Mouse (Mus musculus) lung, adult 2 months (tissue): ENCODE data around the gene Apln. TPM values are rescaled to one million over a fixed set of nuclear protein-coding genes. Genes with fewer than 3 reads are reported as not detected.

ENCODE experiments used
- DNase-seq: peaks from one replicate; pipeline ENCODE4 v3.0.0; 2022
- H3K4me1 ChIP-seq: fragments of 200-500 bp; 2 replicates; pipeline ENCODE4 v1.6.1; 2011; ENCODE audit warnings: low read length; ENCODE audit not compliant: control insufficient read depth, insufficient read depth
- H3K4me3 ChIP-seq: fragments of 200-500 bp; replicated peaks from 2 replicates; pipeline ENCODE3; 2011; ENCODE audit warnings: low read depth, mild to moderate bottlenecking, control low read depth, low read length; ENCODE audit errors: extremely low read depth
- CTCF ChIP-seq: fragments of 200-500 bp; IDR thresholded peaks from 2 replicates; pipeline ENCODE4 v1.5.1; 2011; ENCODE audit warnings: mild to moderate bottlenecking, low read length, control low read depth; ENCODE audit not compliant: insufficient read depth
- POLR2A ChIP-seq: fragments of 200-500 bp; IDR thresholded peaks from 2 replicates; pipeline ENCODE4 v1.6.1; 2011; ENCODE audit warnings: low read depth, mild to moderate bottlenecking, control low read depth, low read length, borderline replicate concordance; ENCODE audit errors: extremely low read depth
- WGBS: fragments of 180-500 bp; shearing (Covaris S2); methylation state at CpG from one replicate; pipeline ENCODE4 v1.1.7; 2018; 5-methylcytosine and 5-hydroxymethylcytosine counted together
- polyA plus RNA-seq: library from polyadenylated mRNA; depleted of rRNA; stranded (reverse); fragments of >200 nt; gene quantifications from 2 replicates; pipeline ENCODE4 v1.2.3, GENCODE M21; 2012

The Apln gene
- polyA plus RNA-seq, 1 experiment = 27.5 TPM

DNA sequence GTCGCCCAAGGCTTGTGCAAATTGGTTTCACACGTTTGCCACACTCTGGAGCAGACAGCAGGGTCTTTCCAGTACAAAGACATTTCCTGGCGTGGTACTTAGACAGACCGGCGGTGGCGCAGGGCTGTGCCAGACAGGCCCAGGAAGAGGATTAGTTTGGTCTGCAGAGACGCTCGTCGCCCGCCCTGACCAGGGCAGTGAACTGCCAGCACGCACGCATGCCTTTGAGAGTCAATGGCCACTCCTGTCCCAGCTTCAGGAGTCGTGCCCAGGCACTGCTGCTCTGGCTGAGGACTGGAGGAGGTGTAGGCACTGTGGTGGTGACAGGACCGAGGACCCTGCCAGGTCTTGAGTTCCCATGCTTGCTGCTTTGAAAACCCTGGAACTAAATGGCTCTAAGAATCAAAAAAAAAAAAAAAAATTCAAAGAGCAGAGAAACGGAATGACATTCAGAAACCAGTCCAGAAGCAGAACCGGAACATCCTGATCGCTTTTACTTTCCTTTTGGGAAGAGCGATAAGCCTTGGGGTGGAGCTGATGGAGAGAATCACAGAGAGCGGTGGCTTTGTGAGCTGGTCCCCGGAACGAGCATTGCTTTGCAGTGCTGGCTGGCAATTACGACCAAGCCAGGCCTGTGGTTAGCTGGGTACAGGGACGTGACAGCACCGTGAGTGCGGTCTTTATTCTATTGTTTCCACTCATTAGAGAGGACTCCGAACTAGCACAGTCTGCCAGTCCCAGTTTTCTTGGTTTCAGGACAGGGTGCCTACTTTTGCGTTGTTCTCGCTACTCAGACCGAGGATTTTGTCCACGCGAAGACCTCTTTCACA, 19.7 kb upstream of the Apln start:
- Histone ChIP-seq H3K4me3 (peak overlapping the region; percentile 69), H3K4me1 (peaks cover 4% of the 10 kb centered on the region)
- DNase-seq = peak; percentile 33
- TF ChIP-seq POLR2A (peak; percentile 22; the same call in 1 of the 2 replicates), CTCF (no peak)
- WGBS = 35% methylated on average over 31 of the region's 31 CpGs

GRCm38 (mm10) chrX:48053743-48054142, 19.1 kb upstream of the Apln start:
- no peak for TF ChIP-seq POLR2A
- TF ChIP-seq CTCF = no peak
- Histone ChIP-seq H3K4me1 (peaks cover 4% of the 10 kb centered on the region), H3K4me3 (no peak overlapping the region)
- no peak for DNase-seq
- WGBS = 45% methylated on average over 3 of the region's 3 CpGs

DNA sequence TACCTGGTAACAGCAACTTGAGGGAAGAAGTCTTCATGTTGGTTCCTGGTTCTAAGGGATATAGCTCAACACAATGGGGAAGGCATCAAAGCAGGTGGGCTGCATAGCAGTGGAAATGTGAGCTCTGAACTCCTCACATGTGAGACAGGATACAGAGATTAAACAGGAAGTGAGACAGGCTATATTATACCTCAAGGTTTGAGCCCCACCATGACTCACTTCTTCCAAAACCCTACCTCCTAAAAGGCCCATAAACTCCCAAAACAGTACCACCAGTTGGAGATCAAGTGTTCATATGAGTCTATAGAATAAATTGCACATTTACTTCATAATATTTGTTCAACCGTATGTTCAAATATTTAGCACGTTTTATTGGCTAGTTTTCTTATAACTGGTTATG, 11.7 kb upstream of the Apln start:
- Histone ChIP-seq H3K4me3 (no peak overlapping the region), H3K4me1 (no peaks in the 10 kb centered on the region)
- TF ChIP-seq POLR2A = no peak
- TF ChIP-seq CTCF = no peak
- DNase-seq = no peak
- WGBS = 80% methylated on average over 2 of the region's 2 CpGs

DNA sequence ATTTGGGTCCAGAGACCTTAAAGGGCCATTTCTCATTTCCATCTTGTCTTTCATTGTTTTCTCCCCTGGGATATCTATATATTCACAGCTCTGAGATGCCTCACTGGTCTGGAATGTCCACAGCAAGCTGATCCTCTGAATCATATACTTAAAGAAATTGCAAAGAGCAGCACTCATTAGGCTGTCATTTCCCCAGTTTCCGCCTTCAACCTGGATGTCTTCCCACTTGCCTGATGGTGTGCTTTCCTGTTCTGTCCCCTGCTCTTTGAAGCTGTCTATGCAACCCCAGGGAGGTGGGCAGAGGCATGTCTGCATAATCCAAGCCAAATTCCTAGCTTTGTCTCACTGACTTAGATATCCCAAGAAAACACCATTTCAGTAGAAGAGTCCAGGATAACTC, 9.6 kb upstream of the Apln start:
- 78% methylated on average over 1 of the region's 1 CpGs for WGBS
- H3K4me3 ChIP-seq = no peak overlapping the region
- H3K4me1 ChIP-seq = no peaks in the 10 kb centered on the region
- no peak for DNase-seq
- TF ChIP-seq CTCF (no peak), POLR2A (no peak)

DNA sequence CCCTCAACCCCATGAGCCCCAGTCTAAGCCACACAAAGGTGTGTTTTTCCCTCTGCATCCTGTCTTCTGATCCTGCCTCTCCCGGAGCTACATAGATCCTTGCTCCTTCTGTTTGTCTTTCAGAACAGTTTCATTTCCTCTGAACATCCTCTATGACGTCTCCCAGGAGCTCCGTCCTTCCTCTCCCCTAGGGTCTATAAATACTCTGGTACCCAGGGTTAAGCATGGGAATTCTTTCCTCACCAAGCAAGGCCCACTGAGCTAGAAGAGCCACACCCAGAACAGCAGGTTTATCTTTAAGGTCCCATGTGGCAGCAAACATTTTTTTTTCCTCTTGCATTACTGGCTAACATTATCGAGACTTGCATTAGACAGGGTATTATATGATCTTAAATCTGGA, 8.1 kb upstream of the Apln start:
- no peak overlapping the region for H3K4me3 ChIP-seq
- TF ChIP-seq CTCF (no peak), POLR2A (no peak)
- DNase-seq = no peak
- 51% methylated on average over 4 of the region's 4 CpGs for WGBS
- H3K4me1 ChIP-seq = no peaks in the 10 kb centered on the region

DNA sequence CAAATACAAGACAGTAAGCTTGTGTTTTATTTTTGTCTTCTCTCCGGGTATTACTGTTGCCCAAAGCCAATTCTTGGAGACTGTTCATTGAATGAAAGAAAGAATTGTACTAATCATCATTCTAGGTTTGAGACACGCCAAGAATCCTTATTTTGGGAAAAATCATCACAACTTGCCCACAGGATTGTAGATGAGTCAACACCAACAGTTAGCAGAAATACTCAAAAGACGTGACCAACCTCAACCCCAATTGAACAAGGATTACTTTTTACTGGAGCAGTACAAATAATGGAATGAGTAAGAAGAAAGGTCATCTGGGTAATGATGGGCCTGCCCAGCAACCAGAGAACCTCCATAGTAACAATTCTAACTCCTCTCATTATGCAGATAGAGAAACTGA, 5.7 kb upstream of the Apln start:
- H3K4me3 ChIP-seq = no peak overlapping the region
- WGBS = 72% methylated on average over 3 of the region's 3 CpGs
- no peaks in the 10 kb centered on the region for H3K4me1 ChIP-seq
- DNase-seq = no peak
- TF ChIP-seq POLR2A (no peak), CTCF (no peak)

DNA sequence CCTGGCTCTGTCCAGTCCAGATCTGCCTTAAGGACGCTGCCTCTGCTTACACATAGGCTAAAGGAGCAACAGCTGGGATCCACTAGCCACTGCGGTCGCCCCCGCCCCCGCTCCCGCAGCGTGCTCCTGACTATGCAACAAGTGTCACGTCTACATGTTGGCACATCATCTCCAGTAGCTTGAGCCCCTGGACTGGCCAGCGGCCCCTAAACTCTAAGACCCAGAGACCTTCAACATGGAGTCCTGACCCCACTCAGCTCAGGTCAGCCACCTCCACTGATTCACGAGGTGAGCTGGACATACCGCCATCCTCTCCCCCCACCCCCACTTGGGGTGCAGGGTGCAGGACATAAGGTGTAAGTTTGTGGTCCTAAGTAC, 898 bp downstream of the Apln start:
- no peak for DNase-seq
- Histone ChIP-seq H3K4me3 (peak overlapping the region; percentile 56), H3K4me1 (peaks cover 2% of the 10 kb centered on the region; the same call in 1 of the 2 replicates)
- WGBS = 42% methylated on average over 11 of the region's 11 CpGs
- TF ChIP-seq POLR2A (no peak), CTCF (no peak)

DNA sequence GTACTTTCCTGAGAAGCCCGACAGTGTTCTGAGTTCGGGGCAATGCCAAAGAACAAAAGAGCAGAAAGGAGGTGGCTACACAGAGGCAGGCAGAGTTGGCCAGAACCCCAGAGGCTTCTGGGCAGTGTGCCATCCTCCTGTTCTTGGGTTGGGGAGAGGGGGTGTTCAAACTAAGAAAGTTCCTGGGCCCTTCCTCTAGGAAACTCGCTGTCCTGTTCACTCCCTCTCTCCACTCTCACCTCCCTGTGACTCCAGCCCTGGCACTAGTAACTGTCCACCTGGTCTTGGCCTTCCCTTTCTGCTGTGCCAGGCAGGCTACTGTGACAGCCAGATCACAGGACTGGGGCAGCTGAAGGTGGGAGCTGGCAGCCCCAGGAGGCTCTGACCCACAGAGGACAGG, 1.6 kb downstream of the Apln start:
- WGBS = 35% methylated on average over 3 of the region's 3 CpGs
- DNase-seq = no peak
- peaks cover 2% of the 10 kb centered on the region; the same call in 1 of the 2 replicates for H3K4me1 ChIP-seq
- TF ChIP-seq POLR2A = no peak
- no peak for TF ChIP-seq CTCF
- no peak overlapping the region for H3K4me3 ChIP-seq

DNA sequence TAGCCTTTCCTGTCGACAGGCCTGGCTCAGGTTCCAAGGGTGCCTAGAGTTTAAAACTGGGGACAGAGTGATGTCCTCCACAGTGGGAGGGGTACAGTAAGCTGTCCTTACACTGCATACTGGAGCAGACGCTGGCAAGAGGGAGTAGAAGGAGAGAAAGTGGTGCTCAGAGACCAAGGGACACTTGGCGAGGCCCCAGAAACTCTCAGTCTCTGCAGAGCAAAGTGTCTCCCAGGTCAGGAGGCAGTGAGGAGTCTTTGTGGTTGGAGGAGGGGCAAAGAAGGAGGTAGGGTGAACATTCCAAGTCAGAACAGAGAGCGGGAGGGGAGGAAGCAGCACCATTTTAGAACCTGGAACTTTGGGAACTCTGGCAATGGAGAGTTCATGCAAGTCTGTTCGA, 2.8 kb downstream of the Apln start:
- 68% methylated on average over 5 of the region's 5 CpGs for WGBS
- DNase-seq = no peak
- no peak for TF ChIP-seq CTCF
- no peak for TF ChIP-seq POLR2A
- H3K4me3 ChIP-seq = no peak overlapping the region
- H3K4me1 ChIP-seq = peaks cover 2% of the 10 kb centered on the region; the same call in 1 of the 2 replicates

- no peak for DNase-seq
- WGBS = 80% methylated on average over 3 of the region's 3 CpGs
- peaks cover 2% of the 10 kb centered on the region; the same call in 1 of the 2 replicates for H3K4me1 ChIP-seq
- no peak for TF ChIP-seq CTCF
- TF ChIP-seq POLR2A = no peak
- H3K4me3 ChIP-seq = no peak overlapping the region
Observed at GRCm38 (mm10) chrX:48030593-48030992, 4.1 kb downstream of the Apln start.
